Mouse (Mus musculus): ENCODE results near the gene Otub1.

Gene Otub1

GRCm38 (mm10) chr19:7172051-7172866, 33.9 kb downstream of the Otub1 start:
- DNase-seq, result no peak

GRCm38 (mm10) chr19:7171447-7171846, 34.7 kb downstream of the Otub1 start:
- DNase-seq, result no peak

- no peak for DNase-seq
Observed at GRCm38 (mm10) chr19:7170916-7171315, 35.2 kb downstream of the Otub1 start.

GRCm38 (mm10) chr19:7168423-7168822, 37.7 kb downstream of the Otub1 start:
- DNase-seq, result no peak

GRCm38 (mm10) chr19:7166767-7167166, 39.3 kb downstream of the Otub1 start:
- no peak for DNase-seq

GRCm38 (mm10) chr19:7166200-7166711, 39.9 kb downstream of the Otub1 start:
- DNase-seq, result peak; percentile 65

- DNase-seq, result no peak
Observed at GRCm38 (mm10) chr19:7165509-7166199, 40.5 kb downstream of the Otub1 start.

GRCm38 (mm10) chr19:7164820-7165323, 41.2 kb downstream of the Otub1 start:
- DNase-seq, result no peak

- peak; percentile 65 for DNase-seq
Observed at GRCm38 (mm10) chr19:7164238-7164637, 41.9 kb downstream of the Otub1 start.

- no peak for DNase-seq
Observed at GRCm38 (mm10) chr19:7161064-7161463, 45.1 kb downstream of the Otub1 start.

GRCm38 (mm10) chr19:7160151-7160906, 45.8 kb downstream of the Otub1 start:
- DNase-seq, result no peak

- DNase-seq, result no peak
Observed at GRCm38 (mm10) chr19:7157734-7158133, 48.4 kb downstream of the Otub1 start.

GRCm38 (mm10) chr19:7155196-7155595, 50.9 kb downstream of the Otub1 start:
- DNase-seq, result no peak

- no peak for DNase-seq
Observed at GRCm38 (mm10) chr19:7153232-7153631, 52.9 kb downstream of the Otub1 start.

GRCm38 (mm10) chr19:7151927-7152653, 54.0 kb downstream of the Otub1 start:
- no peak for DNase-seq

GRCm38 (mm10) chr19:7151300-7151926, 54.7 kb downstream of the Otub1 start:
- no peak for DNase-seq

- no peak for DNase-seq
Observed at GRCm38 (mm10) chr19:7149158-7149685, 56.9 kb downstream of the Otub1 start.

- DNase-seq, result peak; percentile 55
Observed at GRCm38 (mm10) chr19:7148541-7149085, 57.5 kb downstream of the Otub1 start.
